Mouse (Mus musculus) heart, adult 2 months (tissue): ENCODE data around the gene Tmem130. TPM values are rescaled to one million over a fixed set of nuclear protein-coding genes. Genes with fewer than 3 reads are reported as not detected.

ENCODE experiments used
- DNase-seq, 2 experiments: peaks; one replicate each; pipeline ENCODE4 v3.0.0; 2021
- H3K27ac ChIP-seq: fragments of 200-600 bp; 2 replicates; pipeline ENCODE4 v1.8.1; 2022
- H3K27me3 ChIP-seq: fragments of 200-500 bp; 2 replicates; pipeline ENCODE4 v1.6.1; 2012; ENCODE audit warnings: mild to moderate bottlenecking, low read length, inconsistent platforms, mixed read lengths; ENCODE audit not compliant: control insufficient read depth, insufficient read depth
- H3K36me3 ChIP-seq: fragments of 200-500 bp; 2 replicates; pipeline ENCODE4 v1.6.1; 2012; ENCODE audit warnings: low read length, inconsistent platforms; ENCODE audit not compliant: control insufficient read depth, insufficient read depth
- H3K4me1 ChIP-seq: fragments of 200-500 bp; 2 replicates; pipeline ENCODE4 v1.6.1; 2011; ENCODE audit warnings: low read length; ENCODE audit not compliant: control insufficient read depth, insufficient read depth
- H3K4me3 ChIP-seq: fragments of 200-600 bp; 2 replicates; pipeline ENCODE4 v1.8.1; 2022
- H3K79me2 ChIP-seq: fragments of 200-500 bp; replicated peaks from 2 replicates; pipeline ENCODE4 v1.6.1; 2012; ENCODE audit warnings: mild to moderate bottlenecking, inconsistent platforms, low read length, moderate library complexity, mixed read lengths; ENCODE audit not compliant: control insufficient read depth, insufficient read depth
- H3K9ac ChIP-seq: fragments of 200-500 bp; 2 replicates; pipeline ENCODE4 v1.6.1; 2012; ENCODE audit warnings: low read depth, mild to moderate bottlenecking, control low read depth, inconsistent platforms, low read length, mixed read lengths
- CTCF ChIP-seq: fragments of 200-600 bp; IDR thresholded peaks from 2 replicates; pipeline ENCODE4 v1.8.1; 2022; ENCODE audit warnings: antibody characterized with exemption, mild to moderate bottlenecking, moderate library complexity
- EP300 ChIP-seq: fragments of 200-500 bp; IDR thresholded peaks from 2 replicates; pipeline ENCODE4 v1.6.1; 2011; ENCODE audit warnings: low read depth, low read length, control low read depth; ENCODE audit not compliant: insufficient read depth
- POLR2A ChIP-seq: fragments of 200-500 bp; IDR thresholded peaks from 2 replicates; pipeline ENCODE4 v1.6.1; 2011; ENCODE audit warnings: mild to moderate bottlenecking, low read depth, low read length, control low read depth; ENCODE audit not compliant: insufficient read depth
- WGBS: fragments of 180-500 bp; shearing (Covaris S2); methylation state at CpG from one replicate; pipeline ENCODE4 v1.1.7; 2018; 5-methylcytosine and 5-hydroxymethylcytosine counted together
- intact Hi-C: fragments of 180-260 bp; cut with DNase I; formaldehyde crosslinking; loops from one replicate; pipeline ENCODE4 v1.15.1; 2025
- polyA plus RNA-seq: library from polyadenylated mRNA; depleted of rRNA; stranded (reverse); fragments of >200 nt; gene quantifications from 2 replicates; pipeline ENCODE4 v1.2.3, GENCODE M21; 2012
- total RNA-seq, 2 experiments: library from RNA; stranded (reverse); gene quantifications; 2 replicates each; pipeline ENCODE4 v1.2.3; 2021

The Tmem130 gene
- total and polyA plus RNA-seq, 3 experiments: 0.21 to 0.35 (median 0.27) TPM

- Histone ChIP-seq H3K9ac (no peak overlapping the region), H3K36me3 (no peaks in the 10 kb centered on the region), H3K79me2 (no peaks in the 10 kb centered on the region), H3K4me1 (no peaks in the 10 kb centered on the region; the same call in 1 of the 2 replicates), H3K27ac (no peak overlapping the region), H3K4me3 (no peak overlapping the region), H3K27me3 (no peaks in the 10 kb centered on the region)
- TF ChIP-seq CTCF (peak; percentile 28), POLR2A (no peak)
- 73% methylated on average over 3 of the region's 3 CpGs for WGBS
- intact Hi-C loops: no loop called here
- no peak for DNase-seq
Measured at GRCm38 (mm10) chr5:144725554-144725953, 36.1 kb downstream of the Tmem130 start.

GRCm38 (mm10) chr5:144724926-144725325, 36.7 kb downstream of the Tmem130 start:
- no peaks in the 10 kb centered on the region for H3K79me2 ChIP-seq
- H3K36me3 ChIP-seq: no peaks in the 10 kb centered on the region
- no peak overlapping the region for H3K9ac ChIP-seq
- no peak for TF ChIP-seq EP300
- no peak for TF ChIP-seq POLR2A
- TF ChIP-seq CTCF: no peak
- no peaks in the 10 kb centered on the region for H3K27me3 ChIP-seq
- intact Hi-C loops: no loop called here
- no peak overlapping the region for H3K4me3 ChIP-seq
- 48% methylated on average over 2 of the region's 2 CpGs for WGBS
- no peak overlapping the region for H3K27ac ChIP-seq
- no peaks in the 10 kb centered on the region; the same call in 1 of the 2 replicates for H3K4me1 ChIP-seq
- no peak for DNase-seq

DNA sequence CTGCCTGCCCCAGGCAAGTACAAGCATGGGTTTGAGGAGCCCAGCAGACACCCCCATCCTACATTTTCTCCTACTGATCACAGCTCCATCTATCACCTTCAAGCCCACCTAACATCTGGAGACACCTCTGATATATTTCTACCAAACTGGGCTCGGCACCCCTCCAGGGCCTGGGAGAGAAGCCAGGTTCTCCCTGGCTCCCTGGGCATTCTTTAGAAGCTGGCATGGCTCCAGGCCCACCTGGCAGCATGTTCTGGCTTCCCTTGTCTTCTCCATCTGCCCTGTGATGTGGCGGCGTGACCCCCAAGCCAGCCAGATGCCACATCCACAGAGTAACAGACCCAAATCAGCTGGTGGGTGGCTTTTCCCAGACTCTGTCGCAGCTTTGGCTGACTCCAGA, 41.3 kb downstream of the Tmem130 start:
- no peak for DNase-seq
- Histone ChIP-seq H3K27ac (no peak overlapping the region), H3K36me3 (no peaks in the 10 kb centered on the region), H3K9ac (no peak overlapping the region), H3K27me3 (no peaks in the 10 kb centered on the region), H3K79me2 (no peaks in the 10 kb centered on the region), H3K4me1 (no peaks in the 10 kb centered on the region), H3K4me3 (no peak overlapping the region)
- TF ChIP-seq EP300: no peak
- TF ChIP-seq CTCF: no peak
- TF ChIP-seq POLR2A: no peak
- intact Hi-C loops: no loop called here
- WGBS: 60% methylated on average over 4 of the region's 4 CpGs

DNA sequence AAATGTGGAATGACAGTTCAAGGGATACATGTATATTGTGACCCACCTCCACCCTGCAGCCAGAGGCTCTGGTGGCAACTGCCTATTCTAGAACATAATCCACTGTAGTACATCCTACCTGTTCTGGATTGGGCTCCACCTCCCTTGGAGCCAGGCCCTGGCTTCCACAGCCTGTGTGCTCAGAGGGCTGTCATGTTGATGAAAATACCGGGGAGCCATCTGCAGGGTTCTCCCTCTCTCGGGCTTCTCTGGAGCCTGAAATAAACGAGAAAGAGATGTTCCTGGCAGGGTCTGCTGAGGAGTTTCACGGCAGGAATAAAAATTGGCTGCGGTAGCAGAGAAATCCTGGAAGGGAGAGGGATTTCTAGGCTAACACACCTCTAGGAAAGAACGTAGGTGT, 41.8 kb downstream of the Tmem130 start:
- no peak overlapping the region for H3K4me3 ChIP-seq
- WGBS: 56% methylated on average over 6 of the region's 6 CpGs
- no peaks in the 10 kb centered on the region for H3K27me3 ChIP-seq
- DNase-seq: no peak
- H3K27ac ChIP-seq: no peak overlapping the region
- H3K9ac ChIP-seq: no peak overlapping the region
- no peak for TF ChIP-seq EP300
- no peak for TF ChIP-seq CTCF
- no peak for TF ChIP-seq POLR2A
- H3K36me3 ChIP-seq: no peaks in the 10 kb centered on the region
- no peaks in the 10 kb centered on the region for H3K79me2 ChIP-seq
- no peaks in the 10 kb centered on the region for H3K4me1 ChIP-seq
- intact Hi-C loops: no loop called here

DNA sequence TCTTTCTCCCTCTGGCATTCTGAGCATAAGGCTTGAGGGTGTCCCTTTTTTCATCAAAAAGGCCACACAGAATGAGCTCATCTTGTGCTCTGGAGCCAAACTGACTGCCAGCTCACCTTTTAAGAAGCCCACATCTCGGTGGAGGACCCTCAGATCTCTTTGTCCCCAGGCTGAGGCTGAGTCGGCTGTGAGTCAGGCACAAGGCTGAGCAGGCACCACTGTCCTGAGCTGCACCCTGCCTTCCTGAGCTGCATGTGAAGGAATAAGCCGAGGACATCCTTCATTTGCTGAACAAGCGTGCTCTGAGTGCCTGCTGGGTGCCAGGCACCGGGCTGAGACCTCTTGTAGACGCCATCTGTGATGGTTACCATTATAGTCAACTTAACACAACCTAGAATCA, 44.4 kb downstream of the Tmem130 start:
- intact Hi-C loops: no loop called here
- no peak for DNase-seq
- Histone ChIP-seq H3K9ac (no peak overlapping the region), H3K27me3 (no peaks in the 10 kb centered on the region), H3K4me3 (no peak overlapping the region), H3K27ac (no peak overlapping the region), H3K36me3 (no peaks in the 10 kb centered on the region), H3K79me2 (no peaks in the 10 kb centered on the region), H3K4me1 (no peaks in the 10 kb centered on the region)
- TF ChIP-seq EP300: no peak
- no peak for TF ChIP-seq POLR2A
- no peak for TF ChIP-seq CTCF
- WGBS: 60% methylated on average over 6 of the region's 6 CpGs

GRCm38 (mm10) chr5:144713371-144713770, 48.2 kb downstream of the Tmem130 start:
- no peak overlapping the region for H3K4me3 ChIP-seq
- intact Hi-C loops: no loop called here
- no peak overlapping the region for H3K9ac ChIP-seq
- no peak overlapping the region for H3K27ac ChIP-seq
- no peak for DNase-seq
- no peaks in the 10 kb centered on the region for H3K27me3 ChIP-seq
- no peak for TF ChIP-seq EP300
- TF ChIP-seq POLR2A: no peak
- TF ChIP-seq CTCF: no peak
- no peaks in the 10 kb centered on the region for H3K36me3 ChIP-seq
- 84% methylated on average over 10 of the region's 10 CpGs for WGBS
- H3K4me1 ChIP-seq: no peaks in the 10 kb centered on the region
- H3K79me2 ChIP-seq: no peaks in the 10 kb centered on the region
